Mouse (Mus musculus) lung, postnatal 0 days (tissue): ENCODE measurements around the gene Supt3.

Experiments
- CTCF ChIP-seq: IDR thresholded peaks from 2 replicates; pipeline ENCODE4 v1.5.1; 2016; ENCODE audit warnings: antibody characterized with exemption, mild to moderate bottlenecking
- EP300 ChIP-seq: IDR thresholded peaks from 2 replicates; pipeline ENCODE4 v1.6.1; 2016; ENCODE audit warnings: antibody characterized with exemption, mild to moderate bottlenecking, control low read depth

GRCm38 (mm10) chr17:45151312-45151929 is 374.5 kb downstream of the Supt3 start:
- TF ChIP-seq CTCF, result no peak
- TF ChIP-seq EP300, result no peak
